Mouse (Mus musculus): Measurements from ENCODE around the gene 1700086D15Rik. TPM values are rescaled to one million over a fixed set of nuclear protein-coding genes. Genes with fewer than 3 reads are reported as not detected.

Gene 1700086D15Rik
- polyA plus RNA-seq, 1 experiment, result 0.38 TPM

GRCm38 (mm10) chr11:65161881-65162766 is 2.4 kb upstream of the 1700086D15Rik start:
- DNase-seq (ENCODE audit: low read depth), result no peak
- TF ChIP-seq CTCF (IDR thresholded peaks at IDR 0.05; ENCODE audit: borderline replicate concordance, extremely low read depth, insufficient read depth, insufficient read length) (no peak), POLR2A (IDR thresholded peaks at IDR 0.05; ENCODE audit: borderline replicate concordance, extremely low read depth, insufficient read depth, insufficient read length, poor library complexity, severe bottlenecking) (no peak)

GRCm38 (mm10) chr11:65160991-65161880 is 1.5 kb upstream of the 1700086D15Rik start:
- DNase-seq (ENCODE audit: low read depth), result peak; percentile 6
- TF ChIP-seq POLR2A (IDR thresholded peaks at IDR 0.05; ENCODE audit: borderline replicate concordance, extremely low read depth, insufficient read depth, insufficient read length, poor library complexity, severe bottlenecking) (no peak), CTCF (IDR thresholded peaks at IDR 0.05; ENCODE audit: borderline replicate concordance, extremely low read depth, insufficient read depth, insufficient read length) (no peak)

- TF ChIP-seq POLR2A (IDR thresholded peaks at IDR 0.05; ENCODE audit: borderline replicate concordance, extremely low read depth, insufficient read depth, insufficient read length, poor library complexity, severe bottlenecking) (no peak), CTCF (IDR thresholded peaks at IDR 0.05; ENCODE audit: borderline replicate concordance, extremely low read depth, insufficient read depth, insufficient read length) (no peak)
- DNase-seq (ENCODE audit: low read depth), result no peak
These were observed 1.1 kb downstream of the 1700086D15Rik start for GRCm38 (mm10) chr11:65158658-65158990.

- no peak for DNase-seq (ENCODE audit: low read depth)
These were observed 1.6 kb downstream of the 1700086D15Rik start for GRCm38 (mm10) chr11:65157966-65158657.

GRCm38 (mm10) chr11:65153006-65153405 is 6.7 kb downstream of the 1700086D15Rik start:
- no peak for DNase-seq (ENCODE audit: low read depth)
- no peak for TF ChIP-seq CTCF (IDR thresholded peaks at IDR 0.05; ENCODE audit: borderline replicate concordance, extremely low read depth, insufficient read depth, insufficient read length)
- no peak for TF ChIP-seq POLR2A (IDR thresholded peaks at IDR 0.05; ENCODE audit: borderline replicate concordance, extremely low read depth, insufficient read depth, insufficient read length, poor library complexity, severe bottlenecking)

More at GRCm38 (mm10) chr11:65157966-65158657, 1.6 kb downstream of the 1700086D15Rik start:
- TF ChIP-seq POLR2A (IDR thresholded peaks at IDR 0.05; ENCODE audit: borderline replicate concordance, extremely low read depth, insufficient read depth, insufficient read length, poor library complexity, severe bottlenecking), result no peak
- TF ChIP-seq CTCF (IDR thresholded peaks at IDR 0.05; ENCODE audit: borderline replicate concordance, extremely low read depth, insufficient read depth, insufficient read length), result no peak

- TF ChIP-seq CTCF (IDR thresholded peaks at IDR 0.05; ENCODE audit: borderline replicate concordance, extremely low read depth, insufficient read depth, insufficient read length), result no peak
- no peak for TF ChIP-seq POLR2A (IDR thresholded peaks at IDR 0.05; ENCODE audit: borderline replicate concordance, extremely low read depth, insufficient read depth, insufficient read length, poor library complexity, severe bottlenecking)
- no peak for DNase-seq (ENCODE audit: low read depth)
These were observed 11.2 kb downstream of the 1700086D15Rik start for GRCm38 (mm10) chr11:65148441-65148840.

GRCm38 (mm10) chr11:65142838-65143417 is 16.8 kb downstream of the 1700086D15Rik start:
- TF ChIP-seq POLR2A (IDR thresholded peaks at IDR 0.05; ENCODE audit: borderline replicate concordance, extremely low read depth, insufficient read depth, insufficient read length, poor library complexity, severe bottlenecking) (no peak), CTCF (IDR thresholded peaks at IDR 0.05; ENCODE audit: borderline replicate concordance, extremely low read depth, insufficient read depth, insufficient read length) (no peak)
- DNase-seq (ENCODE audit: low read depth), result no peak

GRCm38 (mm10) chr11:65139030-65139429 is 20.7 kb downstream of the 1700086D15Rik start:
- TF ChIP-seq CTCF (IDR thresholded peaks at IDR 0.05; ENCODE audit: borderline replicate concordance, extremely low read depth, insufficient read depth, insufficient read length), result no peak
- TF ChIP-seq POLR2A (IDR thresholded peaks at IDR 0.05; ENCODE audit: borderline replicate concordance, extremely low read depth, insufficient read depth, insufficient read length, poor library complexity, severe bottlenecking), result no peak

GRCm38 (mm10) chr11:65137145-65137652 is 22.5 kb downstream of the 1700086D15Rik start:
- peak; percentile 5 for DNase-seq (ENCODE audit: low read depth)

More at GRCm38 (mm10) chr11:65139030-65139429, 20.7 kb downstream of the 1700086D15Rik start:
- DNase-seq (ENCODE audit: low read depth), result no peak

GRCm38 (mm10) chr11:65135251-65135739 is 24.4 kb downstream of the 1700086D15Rik start:
- DNase-seq (ENCODE audit: low read depth), result no peak
- TF ChIP-seq POLR2A (IDR thresholded peaks at IDR 0.05; ENCODE audit: borderline replicate concordance, extremely low read depth, insufficient read depth, insufficient read length, poor library complexity, severe bottlenecking) (no peak), CTCF (IDR thresholded peaks at IDR 0.05; ENCODE audit: borderline replicate concordance, extremely low read depth, insufficient read depth, insufficient read length) (no peak)

More at GRCm38 (mm10) chr11:65137145-65137652, 22.5 kb downstream of the 1700086D15Rik start:
- TF ChIP-seq CTCF (IDR thresholded peaks at IDR 0.05; ENCODE audit: borderline replicate concordance, extremely low read depth, insufficient read depth, insufficient read length) (no peak), POLR2A (IDR thresholded peaks at IDR 0.05; ENCODE audit: borderline replicate concordance, extremely low read depth, insufficient read depth, insufficient read length, poor library complexity, severe bottlenecking) (no peak)

Measured in brain, embryonic 14.5 days (tissue).